Mouse (Mus musculus): ENCODE results near the gene Rnps1. TPM values are rescaled to one million over a fixed set of nuclear protein-coding genes. Genes with fewer than 3 reads are reported as not detected.

Rnps1 gene
- polyA plus RNA-seq, 1 experiment from 2014 or later: 373 TPM

GRCm38 (mm10) chr17:24470701-24471527 is 56.5 kb downstream of the Rnps1 start:
- 1% methylated on average over 68 of the region's 68 CpGs for WGBS
- H3K27me3 ChIP-seq: no peaks in the 10 kb centered on the region
- no peak for ATAC-seq (ENCODE audit: insufficient number of reproducible peaks, insufficient read depth, low FRiP score, low TSS enrichment, low read depth)

DNA sequence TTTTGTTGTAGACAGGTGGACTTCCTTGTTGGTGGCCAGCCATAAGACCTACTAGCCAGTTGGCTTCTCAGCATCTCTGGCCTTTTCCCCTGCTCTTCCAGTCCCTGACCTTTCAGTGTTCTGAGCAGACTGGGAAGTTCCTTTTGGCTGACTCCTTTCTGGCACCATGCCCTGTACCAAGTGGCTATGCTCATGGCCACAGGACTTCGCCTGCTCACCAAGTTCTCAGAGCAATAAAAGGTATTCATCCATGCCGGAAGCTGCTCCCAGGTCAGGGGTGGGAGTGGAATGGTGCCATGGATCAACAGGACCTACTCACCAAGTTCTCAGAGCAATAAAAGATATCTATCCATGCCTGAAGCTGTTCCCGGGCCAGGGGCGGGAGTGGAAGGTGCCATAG is 58.1 kb downstream of the Rnps1 start:
- no peaks in the 10 kb centered on the region for H3K27me3 ChIP-seq
- peak overlapping the region; percentile 98 for H3K4me2 ChIP-seq
- no peaks in the 10 kb centered on the region for H3K9me3 ChIP-seq
- ATAC-seq (ENCODE audit: insufficient number of reproducible peaks, insufficient read depth, low FRiP score, low TSS enrichment, low read depth): no peak
- peaks cover 35% of the 10 kb centered on the region for H3K4me1 ChIP-seq (replicated peaks)
- H3K36me3 ChIP-seq: peaks cover 52% of the 10 kb centered on the region
- H3K9ac ChIP-seq (replicated peaks): no peak overlapping the region
- peak overlapping the region; percentile 35; the same call in 1 of the 2 replicates for H3K27ac ChIP-seq
- H3K4me3 ChIP-seq (replicated peaks): peak overlapping the region; percentile 87; the same call in 1 of the 2 replicates
- 83% methylated on average over 4 of the region's 4 CpGs for WGBS

More at GRCm38 (mm10) chr17:24470701-24471527, 56.5 kb downstream of the Rnps1 start:
- H3K9me3 ChIP-seq: no peaks in the 10 kb centered on the region
- H3K9ac ChIP-seq (replicated peaks): peak overlapping the region; percentile 87
- H3K4me3 ChIP-seq (replicated peaks): peak overlapping the region; percentile 87
- peaks cover 36% of the 10 kb centered on the region for H3K36me3 ChIP-seq
- peak overlapping the region; percentile 78 for H3K27ac ChIP-seq
- peaks cover 35% of the 10 kb centered on the region for H3K4me1 ChIP-seq (replicated peaks)
- H3K4me2 ChIP-seq: peak overlapping the region; percentile 98

GRCm38 (mm10) chr17:24473612-24474275 is 59.4 kb downstream of the Rnps1 start, which contains the start of gene Bricd5:
Gene Bricd5 (plus strand): TSS chr17:24473884.
- no peak within 1 kb of the TSS; the same call in 1 of the 2 replicates for H3K9ac ChIP-seq (replicated peaks)
- ATAC-seq (ENCODE audit: insufficient number of reproducible peaks, insufficient read depth, low FRiP score, low TSS enrichment, low read depth): no peak
- H3K4me2 ChIP-seq: peak within 1 kb of the TSS; percentile 98; the same call in 1 of the 2 replicates
- no peaks in the 10 kb centered on the region for H3K9me3 ChIP-seq
- peaks cover 43% of the 10 kb centered on the region for H3K4me1 ChIP-seq (replicated peaks)
- H3K36me3 ChIP-seq: peaks cover 57% of the 10 kb centered on the region
- no peaks in the 10 kb centered on the region for H3K27me3 ChIP-seq
- WGBS: 78% methylated on average over 6 of the region's 6 CpGs
- H3K4me3 ChIP-seq (replicated peaks): no peak within 1 kb of the TSS
- peak within 1 kb of the TSS; percentile 66 for H3K27ac ChIP-seq

GRCm38 (mm10) chr17:24474557-24474956 is 60.2 kb downstream of the Rnps1 start:
- no peaks in the 10 kb centered on the region for H3K27me3 ChIP-seq
- H3K9ac ChIP-seq (replicated peaks): no peak overlapping the region; the same call in 1 of the 2 replicates
- peak overlapping the region; percentile 66 for H3K27ac ChIP-seq
- H3K4me3 ChIP-seq (replicated peaks): no peak overlapping the region
- 76% methylated on average over 5 of the region's 5 CpGs for WGBS
- peaks cover 57% of the 10 kb centered on the region for H3K36me3 ChIP-seq
- H3K9me3 ChIP-seq: no peaks in the 10 kb centered on the region
- no peak overlapping the region for H3K4me2 ChIP-seq
- H3K4me1 ChIP-seq (replicated peaks): peaks cover 43% of the 10 kb centered on the region
- no peak for ATAC-seq (ENCODE audit: insufficient number of reproducible peaks, insufficient read depth, low FRiP score, low TSS enrichment, low read depth)

Other genes starting within 250 kb of the Rnps1 start
- gene Atp6v0c, start 244.9 kb upstream of the Rnps1 start, polyA plus RNA-seq (2016; fragmentation: Nextera tagmentation; extraction: Ambion mirVana): 392 and 404 TPM in 2 replicates
- 6.7 and 9.9 TPM in 2 replicates for gene Tbc1d24, start 209.0 kb upstream of the Rnps1 start, polyA plus RNA-seq (2016; fragmentation: Nextera tagmentation; extraction: Ambion mirVana)
- gene Ntn3, start 205.0 kb upstream of the Rnps1 start, polyA plus RNA-seq (2016; fragmentation: Nextera tagmentation; extraction: Ambion mirVana): 19.5 and 19.8 TPM in 2 replicates
- 18.3 and 20.2 TPM in 2 replicates for gene Tedc2, start 193.7 kb upstream of the Rnps1 start, polyA plus RNA-seq (2016; fragmentation: Nextera tagmentation; extraction: Ambion mirVana)
- gene Ccnf, start 163.1 kb upstream of the Rnps1 start, polyA plus RNA-seq (2016; fragmentation: Nextera tagmentation; extraction: Ambion mirVana): 90.7 and 92.7 TPM in 2 replicates
- gene Abca17, start 63.5 kb upstream of the Rnps1 start, polyA plus RNA-seq (2016; fragmentation: Nextera tagmentation; extraction: Ambion mirVana): 0.08 TPM in 1 of 2 replicates, not detected in the other
- 4.7 and 4.8 TPM in 2 replicates for gene Abca3, start 62.6 kb upstream of the Rnps1 start, polyA plus RNA-seq (2016; fragmentation: Nextera tagmentation; extraction: Ambion mirVana)
- gene Eci1, start 12.1 kb downstream of the Rnps1 start, polyA plus RNA-seq (2016; fragmentation: Nextera tagmentation; extraction: Ambion mirVana): 95.6 and 102 TPM in 2 replicates
- 2.8 and 3.4 TPM in 2 replicates for gene Dnase1l2, start 28.5 kb downstream of the Rnps1 start, polyA plus RNA-seq (2016; fragmentation: Nextera tagmentation; extraction: Ambion mirVana)
- gene E4f1, start 55.7 kb downstream of the Rnps1 start, polyA plus RNA-seq (2016; fragmentation: Nextera tagmentation; extraction: Ambion mirVana): 37.2 and 45.6 TPM in 2 replicates
- 54.9 and 56.6 TPM in 2 replicates for gene Pgp, start 55.8 kb downstream of the Rnps1 start, polyA plus RNA-seq (2016; fragmentation: Nextera tagmentation; extraction: Ambion mirVana)
- not detected in 2 replicates for gene Bricd5, start 59.3 kb downstream of the Rnps1 start, polyA plus RNA-seq (2016; fragmentation: Nextera tagmentation; extraction: Ambion mirVana)
- gene Mlst8, start 64.5 kb downstream of the Rnps1 start, polyA plus RNA-seq (2016; fragmentation: Nextera tagmentation; extraction: Ambion mirVana): 34.7 and 35.5 TPM in 2 replicates
- 6.1 and 6.5 TPM in 2 replicates for gene Caskin1, start 74.0 kb downstream of the Rnps1 start, polyA plus RNA-seq (2016; fragmentation: Nextera tagmentation; extraction: Ambion mirVana)
- gene Traf7, start 113.4 kb downstream of the Rnps1 start, polyA plus RNA-seq (2016; fragmentation: Nextera tagmentation; extraction: Ambion mirVana): 97.4 and 101 TPM in 2 replicates
- 3.2 and 4.0 TPM in 2 replicates for gene Rab26, start 119.6 kb downstream of the Rnps1 start, polyA plus RNA-seq (2016; fragmentation: Nextera tagmentation; extraction: Ambion mirVana)
- gene Pkd1, start 135.3 kb downstream of the Rnps1 start, polyA plus RNA-seq (2016; fragmentation: Nextera tagmentation; extraction: Ambion mirVana): 23.2 and 32.2 TPM in 2 replicates
- gene Tsc2, start 218.1 kb downstream of the Rnps1 start, polyA plus RNA-seq (2016; fragmentation: Nextera tagmentation; extraction: Ambion mirVana): 68.6 and 77.7 TPM in 2 replicates
- gene Nthl1, start 218.1 kb downstream of the Rnps1 start, polyA plus RNA-seq (2016; fragmentation: Nextera tagmentation; extraction: Ambion mirVana): 23.3 and 24.9 TPM in 2 replicates
- gene Slc9a3r2, start 235.8 kb downstream of the Rnps1 start, polyA plus RNA-seq (2016; fragmentation: Nextera tagmentation; extraction: Ambion mirVana): 58.9 and 59.3 TPM in 2 replicates
- gene Npw, start 243.9 kb downstream of the Rnps1 start, polyA plus RNA-seq (2016; fragmentation: Nextera tagmentation; extraction: Ambion mirVana): 0.49 and 1.3 TPM in 2 replicates